Mouse (Mus musculus) liver, adult 2 months (tissue): ENCODE data around the gene Slc50a1.

Source experiments
- CTCF ChIP-seq: fragments of 200-500 bp; IDR thresholded peaks from 2 replicates; pipeline ENCODE4 v1.5.1; 2011; ENCODE audit warnings: low read depth, low read length, control low read depth
- POLR2A ChIP-seq: fragments of 200-500 bp; IDR thresholded peaks from 2 replicates; pipeline ENCODE4 v1.6.1; 2011; ENCODE audit warnings: low read length, control low read depth; ENCODE audit not compliant: insufficient read depth; ENCODE audit errors: extremely low read depth

DNA sequence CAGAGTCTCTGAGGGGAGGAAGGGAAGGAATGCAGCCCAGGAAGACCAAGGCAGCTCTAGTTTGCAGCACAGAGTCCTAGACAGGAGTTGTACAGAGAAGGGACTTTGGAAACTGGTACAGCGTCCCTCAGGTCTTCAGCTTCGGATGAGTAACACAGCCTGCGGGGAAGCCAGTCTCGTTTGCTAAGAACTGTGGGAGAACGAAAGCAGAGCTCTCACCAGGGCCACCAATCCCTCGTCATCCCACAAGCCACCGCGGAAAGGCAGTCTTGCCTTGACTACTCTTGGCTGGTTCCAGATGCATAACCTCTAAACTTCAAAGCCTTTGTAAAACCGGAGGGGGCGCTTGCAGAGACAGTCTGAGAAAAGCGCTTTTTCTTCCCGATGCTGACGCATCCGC is 29.1 kb upstream of the Slc50a1 start:
- peak; percentile 23; the same call in 1 of the 2 replicates for TF ChIP-seq CTCF
- TF ChIP-seq POLR2A = no peak
